Mouse (Mus musculus): ENCODE results near the gene Lrch4. TPM values are rescaled to one million over a fixed set of nuclear protein-coding genes. Genes with fewer than 3 reads are reported as not detected.

The Lrch4 gene
- total RNA-seq (2021) (10 to 100 TPM; 27.9 to 31.7 TPM), polyA plus RNA-seq (2012; rRNA removed) (36.7 and 52.7 TPM in 2 replicates)
- long read RNA-seq, transcript Lrch4-201 (18 exons, 3,078 nt): major isoform, 37 of 52 reads
- long read RNA-seq, partial matches to known transcripts: 7 of 52 reads
- long read RNA-seq, other reads (novel, unspliced or antisense): 5 of 52 reads

DNA sequence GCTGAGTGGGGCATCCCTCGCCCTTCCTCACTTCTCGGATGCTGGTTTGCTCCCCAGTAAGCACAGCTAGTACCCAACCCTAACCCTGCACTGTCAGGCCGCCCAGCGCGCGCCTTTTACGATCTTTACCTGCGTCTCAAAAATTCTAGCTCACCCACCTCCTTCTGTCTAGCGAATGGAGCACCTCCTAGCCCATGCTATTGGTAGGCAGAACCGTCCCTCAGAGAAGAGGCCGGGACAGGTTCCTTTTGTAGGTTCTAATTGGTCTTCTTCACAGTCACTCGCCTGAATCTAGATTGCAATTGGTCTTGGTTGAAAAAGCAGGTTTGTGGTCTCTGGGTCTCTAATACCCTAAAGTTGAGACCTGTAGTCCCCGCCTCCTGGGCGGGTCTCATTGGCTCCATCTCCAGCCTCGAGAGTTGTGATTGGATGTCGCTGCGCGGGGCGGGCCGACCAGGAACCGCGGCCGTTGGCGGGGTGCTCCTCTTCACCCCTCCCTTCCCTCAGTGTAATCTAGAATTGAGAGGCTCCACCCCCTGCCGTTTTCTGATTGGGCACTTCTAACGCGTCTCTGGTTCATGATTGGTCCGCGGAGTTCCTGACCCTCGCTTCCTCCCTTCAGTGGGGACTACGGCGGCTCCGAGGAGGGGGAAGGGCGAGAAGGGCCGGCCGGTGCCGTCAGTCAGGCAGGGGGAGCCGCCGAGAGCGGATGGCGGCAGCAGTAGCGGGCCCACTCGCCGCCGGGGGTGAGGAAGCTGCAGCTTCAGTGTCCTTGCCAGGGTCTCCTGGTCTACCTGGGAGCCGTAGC, at the start of gene Lrch4, which contains the start of the genes Fbxo24 and Gm20605:
Lrch4 (plus strand) TSS at position 624 of the 808 bp plus-strand sequence.
Fbxo24 (minus strand) TSS at position 505 of the 808 bp plus-strand sequence.
Gm20605 (plus strand) TSS at position 678 of the 808 bp plus-strand sequence.
- DNase-seq: peak; percentile 100

DNA sequence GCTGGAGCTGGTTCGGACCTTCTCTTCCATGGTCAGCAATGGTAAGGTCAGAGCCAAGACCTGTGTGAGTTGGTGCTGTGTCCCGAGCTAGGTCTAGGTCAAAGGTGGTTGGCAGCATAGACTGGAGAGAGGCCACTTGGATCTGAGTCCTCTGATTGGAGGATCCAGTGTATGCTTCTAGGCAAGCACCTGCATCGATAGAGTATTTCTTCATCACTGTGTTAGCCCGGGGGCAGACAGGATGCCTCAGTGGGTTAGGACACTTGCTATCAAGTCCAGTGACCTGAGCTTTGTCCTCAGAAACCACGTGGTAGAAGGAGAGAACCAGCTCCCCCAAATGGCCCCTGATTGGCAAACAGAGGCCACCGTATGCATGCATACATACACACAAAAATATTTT, 48.7 kb upstream of the Lrch4 start:
- DNase-seq: peak; percentile 45

GRCm38 (mm10) chr5:137582702-137583101, 46.2 kb upstream of the Lrch4 start:
- DNase-seq: no peak

GRCm38 (mm10) chr5:137583670-137584169, 45.2 kb upstream of the Lrch4 start:
- DNase-seq: no peak

- peak; percentile 82 for DNase-seq
Observed at GRCm38 (mm10) chr5:137584976-137585375, 43.9 kb upstream of the Lrch4 start.

- DNase-seq: no peak
Observed at GRCm38 (mm10) chr5:137590507-137590906, 38.4 kb upstream of the Lrch4 start.

- DNase-seq: no peak
Observed at GRCm38 (mm10) chr5:137595921-137596320, 33.0 kb upstream of the Lrch4 start.

GRCm38 (mm10) chr5:137596601-137597261, 32.2 kb upstream of the Lrch4 start:
- no peak for DNase-seq

- no peak for DNase-seq
Observed at GRCm38 (mm10) chr5:137597625-137598024, 31.3 kb upstream of the Lrch4 start.

- no peak for DNase-seq
Observed at GRCm38 (mm10) chr5:137598100-137598826, 30.7 kb upstream of the Lrch4 start.

- no peak for DNase-seq
Observed at GRCm38 (mm10) chr5:137599600-137599999, 29.3 kb upstream of the Lrch4 start.

DNA sequence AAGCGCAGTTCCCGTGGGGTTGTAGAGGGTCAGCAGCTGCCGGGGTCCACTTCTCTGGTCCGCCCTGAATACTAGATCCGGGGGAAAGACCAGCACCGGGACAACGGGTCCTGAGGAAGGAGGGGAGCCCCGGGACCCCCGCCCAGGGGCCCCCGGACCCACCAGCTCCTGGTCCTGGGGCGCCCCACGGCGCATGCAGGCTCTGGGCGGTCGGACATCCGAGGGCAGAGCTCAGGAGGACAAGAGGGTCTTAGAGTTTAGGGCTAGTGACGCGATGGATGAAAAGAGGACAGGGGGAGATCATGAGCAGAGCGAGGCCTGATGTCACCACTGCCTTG, 28.7 kb upstream of the Lrch4 start:
- no peak for DNase-seq

DNA sequence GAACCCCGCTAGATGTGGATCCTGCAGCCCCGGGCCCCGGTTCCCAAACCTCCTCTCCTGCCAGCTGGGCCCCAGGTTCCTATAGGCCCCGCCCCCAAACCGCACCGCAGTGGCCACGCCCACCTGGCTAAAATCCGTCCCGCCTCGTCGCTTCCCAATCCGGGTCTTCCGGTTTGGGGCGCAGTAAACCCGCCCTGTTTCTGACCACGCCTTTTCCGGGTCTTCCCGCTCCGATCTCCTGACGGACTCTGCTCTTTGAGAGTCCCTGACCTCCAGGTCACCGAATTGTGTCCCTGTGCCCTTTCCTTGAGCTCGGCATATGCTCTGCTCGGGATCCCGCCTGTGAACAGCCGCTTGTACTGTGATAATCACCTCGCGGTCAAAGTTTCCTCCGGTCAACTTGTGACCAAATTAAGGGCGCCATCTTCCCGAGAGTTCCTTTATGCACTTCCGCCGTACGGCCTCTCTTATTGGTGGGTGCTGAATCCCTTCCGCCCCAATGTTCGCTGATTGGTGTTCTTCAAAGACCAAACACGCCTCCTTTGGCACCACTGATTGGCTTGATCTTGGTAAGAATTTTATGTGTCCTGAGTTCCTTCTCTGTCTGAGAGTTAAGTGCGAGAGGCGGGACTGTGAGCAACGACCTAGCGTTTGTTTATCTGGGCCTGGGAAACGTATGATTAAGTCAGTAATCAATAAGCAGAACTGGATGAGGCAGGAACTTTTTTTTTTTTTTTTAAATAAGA, 28.1 kb upstream of the Lrch4 start, which contains the start of gene Mospd3:
Mospd3 (minus strand) TSS at position 440 of the 746 bp plus-strand sequence.
- DNase-seq: peak; percentile 96

GRCm38 (mm10) chr5:137601365-137601729, 27.6 kb upstream of the Lrch4 start:
- no peak for DNase-seq

DNA sequence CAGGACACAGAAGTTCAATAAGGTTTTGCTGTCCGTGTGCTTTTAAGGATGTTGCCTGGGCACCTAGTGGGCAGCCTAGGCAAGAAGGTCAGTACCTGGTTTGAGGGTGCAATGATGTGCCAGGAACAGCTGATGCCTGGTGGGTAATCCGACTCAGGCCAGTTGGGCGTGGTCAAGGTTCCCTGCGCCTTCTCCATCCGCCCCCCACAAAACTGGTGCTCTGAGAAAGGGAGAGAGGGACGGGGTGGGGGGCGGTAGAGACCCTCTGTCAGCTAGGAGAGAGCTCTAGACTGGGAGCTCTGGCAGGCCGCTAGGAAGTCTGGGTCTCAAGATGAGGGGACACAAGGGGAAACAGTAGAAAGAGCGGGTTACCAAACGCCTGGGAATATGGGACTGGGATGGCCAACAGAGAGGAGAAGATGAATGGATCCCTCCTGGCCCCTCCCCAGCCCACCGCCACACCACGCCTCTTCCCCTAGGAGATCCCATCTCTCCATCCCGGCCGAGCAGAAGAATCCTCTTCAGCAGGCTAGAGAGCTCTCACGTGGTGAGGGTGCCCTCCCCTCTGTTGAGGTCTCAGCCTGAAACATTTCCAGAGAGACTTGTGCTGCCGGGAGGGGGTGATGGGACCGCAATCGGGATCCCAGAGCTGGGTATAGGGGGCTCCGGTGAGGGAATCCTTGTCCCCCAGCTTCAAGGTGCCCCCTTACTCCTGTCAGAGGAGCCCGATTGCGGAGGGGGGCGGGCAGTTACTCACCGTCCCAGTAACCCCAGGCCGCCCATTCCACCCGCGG, 20.9 kb upstream of the Lrch4 start:
- DNase-seq: peak; percentile 25

- no peak for DNase-seq
Observed at GRCm38 (mm10) chr5:137608654-137609190, 20.2 kb upstream of the Lrch4 start.

- DNase-seq: no peak
Observed at GRCm38 (mm10) chr5:137609292-137609691, 19.6 kb upstream of the Lrch4 start.

- no peak for DNase-seq
Observed at GRCm38 (mm10) chr5:137610056-137610455, 18.9 kb upstream of the Lrch4 start.

DNA sequence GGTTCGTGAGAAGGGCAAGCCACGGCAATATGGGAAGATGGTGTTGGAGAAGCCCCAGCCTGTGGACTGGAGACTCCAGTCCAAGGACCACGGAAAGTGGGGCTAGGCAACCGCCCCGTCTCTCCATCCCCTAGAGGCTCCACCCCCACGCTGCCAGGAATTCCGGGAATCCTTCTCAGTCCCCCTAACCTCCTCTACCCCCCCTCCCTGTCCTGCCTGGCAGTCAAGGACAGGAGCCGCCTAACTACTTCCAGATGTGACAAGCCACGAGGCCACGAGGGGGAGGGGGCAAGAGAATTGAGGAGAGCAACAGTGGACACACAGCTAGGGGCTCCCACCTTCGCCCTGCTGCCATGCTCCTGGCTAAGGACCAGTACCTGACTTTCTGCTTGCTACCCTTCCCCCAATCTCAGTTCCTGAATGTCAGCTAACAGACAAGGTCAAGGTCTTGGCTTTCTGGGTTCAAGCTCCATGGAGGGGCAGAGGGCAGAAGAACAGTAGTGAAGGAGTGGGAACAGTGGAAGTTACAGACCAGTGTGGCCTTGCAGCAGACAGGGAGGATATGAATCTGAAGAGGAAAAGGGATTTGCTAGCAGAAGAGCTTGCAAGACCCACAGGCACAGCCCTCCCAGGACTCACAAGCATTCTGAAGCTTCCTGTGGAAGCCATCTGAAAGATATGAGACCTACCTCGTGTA, 18.2 kb upstream of the Lrch4 start:
- peak; percentile 92 for DNase-seq

DNA sequence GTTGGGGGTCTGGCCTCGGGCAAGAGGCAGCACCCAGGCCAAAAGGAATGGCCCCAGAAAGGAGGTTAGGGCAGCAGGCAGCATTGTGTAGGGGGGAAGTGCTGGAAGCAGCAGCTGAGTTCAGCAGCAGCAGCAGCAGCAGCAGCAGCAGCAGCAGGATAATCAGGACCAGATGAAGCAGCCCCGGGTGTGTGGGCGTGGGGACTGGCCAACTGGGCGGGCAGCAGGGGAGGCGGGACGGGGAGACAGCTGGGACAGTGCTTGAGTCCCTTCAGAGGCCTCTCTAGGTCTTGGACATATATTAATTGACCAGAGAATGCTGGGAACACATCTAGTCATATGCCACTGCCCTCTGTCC, 17.7 kb upstream of the Lrch4 start:
- DNase-seq: peak; percentile 87

All from adrenal gland, adult 2 months (tissue).